Mouse (Mus musculus) midbrain, embryonic 12.5 days (tissue): ENCODE data around the gene Cntfr. TPM values are rescaled to one million over a fixed set of nuclear protein-coding genes. Genes with fewer than 3 reads are reported as not detected.
"Not testable (repeated sequence)": the region's sequence is repeated elsewhere in the genome, so short reads cannot be mapped to it uniquely, and the experiment has no call there.

ENCODE experiments used
- ATAC-seq: fragments of 200-750 bp; cut with Nextera tagmentation; 2 replicates; pipeline ENCODE4 v1.8.0; 2017; ENCODE audit warnings: low read depth, moderate TSS enrichment, moderate library complexity; ENCODE audit not compliant: low FRiP score
- H3K27ac ChIP-seq: fragments of 300-500 bp; sonication (generic); replicated peaks from 2 replicates; pipeline ENCODE4 v1.5.1; 2016; ENCODE audit warnings: mild to moderate bottlenecking
- H3K27me3 ChIP-seq: fragments of 300-500 bp; sonication (generic); 2 replicates; pipeline ENCODE4 v1.6.1; 2016; ENCODE audit warnings: mild to moderate bottlenecking
- H3K36me3 ChIP-seq: fragments of 300-500 bp; sonication (generic); 2 replicates; pipeline ENCODE4 v1.6.1; 2016
- H3K4me1 ChIP-seq: fragments of 300-500 bp; sonication (generic); 2 replicates; pipeline ENCODE4 v1.6.1; 2016
- H3K4me2 ChIP-seq: fragments of 300-500 bp; sonication (generic); replicated peaks from 2 replicates; pipeline ENCODE4 v1.6.1; 2016; ENCODE audit warnings: mild to moderate bottlenecking, moderate library complexity
- H3K4me3 ChIP-seq: fragments of 300-500 bp; sonication (generic); 2 replicates; pipeline ENCODE4 v1.5.1; 2016; ENCODE audit warnings: mild to moderate bottlenecking
- H3K9ac ChIP-seq: fragments of 300-500 bp; sonication (generic); replicated peaks from 2 replicates; pipeline ENCODE4 v1.6.1; 2016; ENCODE audit warnings: mild to moderate bottlenecking, moderate library complexity
- H3K9me3 ChIP-seq: fragments of 300-500 bp; sonication (generic); 2 replicates; pipeline ENCODE4 v1.6.1; 2016; ENCODE audit warnings: mild to moderate bottlenecking
- WGBS: fragments of 180-500 bp; shearing (Covaris S2); methylation state at CpG from one replicate; pipeline ENCODE4 v1.1.7; 2016; 5-methylcytosine and 5-hydroxymethylcytosine counted together
- polyA plus RNA-seq: library from polyadenylated mRNA; unstranded; fragments of >200 nt; fragmentation: Nextera tagmentation; extraction: Ambion mirVana; gene quantifications from 2 replicates; pipeline ENCODE4 v1.2.1, GENCODE M21; 2016

The Cntfr gene
- polyA plus RNA-seq, 1 experiment from 2014 or later = 43.5 TPM

- no peak overlapping the region for H3K9ac ChIP-seq
- no peak overlapping the region for H3K4me3 ChIP-seq
- peak overlapping the region; percentile 46; the same call in 1 of the 2 replicates for H3K27ac ChIP-seq
- peak overlapping the region; percentile 40 for H3K4me2 ChIP-seq
- WGBS = 62% methylated on average over 19 of the region's 19 CpGs
- H3K36me3 ChIP-seq = peaks cover 4% of the 10 kb centered on the region
- peak; percentile 24; the same call in 1 of the 2 replicates for ATAC-seq
- H3K4me1 ChIP-seq = peaks cover 36% of the 10 kb centered on the region
- no peaks in the 10 kb centered on the region for H3K9me3 ChIP-seq
- H3K27me3 ChIP-seq = peaks cover 23% of the 10 kb centered on the region
These were observed 9.2 kb upstream of the Cntfr start for GRCm38 (mm10) chr4:41705922-41706754.

GRCm38 (mm10) chr4:41704651-41705050 lies 7.8 kb upstream of the Cntfr start:
- Histone ChIP-seq H3K4me1 (peaks cover 32% of the 10 kb centered on the region), H3K9me3 (no peaks in the 10 kb centered on the region), H3K27ac (no peak overlapping the region), H3K36me3 (no peaks in the 10 kb centered on the region), H3K4me3 (no peak overlapping the region), H3K4me2 (no peak overlapping the region), H3K9ac (no peak overlapping the region), H3K27me3 (peaks cover 23% of the 10 kb centered on the region)
- WGBS = 5% methylated on average over 5 of the region's 5 CpGs
- no peak for ATAC-seq

- peaks cover 21% of the 10 kb centered on the region for H3K4me1 ChIP-seq
- H3K9me3 ChIP-seq, H3K4me3 ChIP-seq, H3K36me3 ChIP-seq, H3K27ac ChIP-seq, H3K4me2 ChIP-seq, H3K9ac ChIP-seq, ATAC-seq: not testable (repeated sequence)
- WGBS = 74% methylated on average over 2 of the region's 2 CpGs
- peaks cover 25% of the 10 kb centered on the region for H3K27me3 ChIP-seq
These were observed 5.3 kb upstream of the Cntfr start for GRCm38 (mm10) chr4:41702226-41702625.

- H3K27me3 ChIP-seq = peaks cover 17% of the 10 kb centered on the region
- H3K36me3 ChIP-seq, H3K4me3 ChIP-seq, H3K27ac ChIP-seq, H3K9me3 ChIP-seq, H3K9ac ChIP-seq, H3K4me1 ChIP-seq, ATAC-seq, H3K4me2 ChIP-seq: not testable (repeated sequence)
- 90% methylated on average over 2 of the region's 8 CpGs for WGBS
These were observed 3.3 kb upstream of the Cntfr start for GRCm38 (mm10) chr4:41700224-41700623.

GRCm38 (mm10) chr4:41699783-41700182 lies 2.9 kb upstream of the Cntfr start, which contains the start of gene Il11ra1:
Gene Il11ra1 (plus strand): TSS chr4:41699989.
- H3K9me3 ChIP-seq, H3K4me2 ChIP-seq, H3K9ac ChIP-seq, H3K4me3 ChIP-seq, ATAC-seq, H3K36me3 ChIP-seq, H3K27ac ChIP-seq, H3K4me1 ChIP-seq: not testable (repeated sequence)
- H3K27me3 ChIP-seq = peaks cover 14% of the 10 kb centered on the region
- WGBS = 82% methylated on average over 10 of the region's 10 CpGs

GRCm38 (mm10) chr4:41698421-41699016 lies 1.6 kb upstream of the Cntfr start:
- ATAC-seq, H3K27me3 ChIP-seq, H3K27ac ChIP-seq, H3K4me1 ChIP-seq, H3K9ac ChIP-seq, H3K9me3 ChIP-seq, H3K36me3 ChIP-seq, H3K4me3 ChIP-seq: not testable (repeated sequence)
- H3K4me2 ChIP-seq = peak overlapping the region; percentile 26; the same call in 1 of the 2 replicates
- WGBS = 7% methylated on average over 19 of the region's 32 CpGs

- H3K27me3 ChIP-seq, H3K9me3 ChIP-seq, H3K4me1 ChIP-seq, H3K4me2 ChIP-seq, H3K9ac ChIP-seq, H3K27ac ChIP-seq, H3K36me3 ChIP-seq, ATAC-seq, H3K4me3 ChIP-seq: not testable (repeated sequence)
- 6% methylated on average over 14 of the region's 15 CpGs for WGBS
These were observed 437 bp downstream of the Cntfr start for GRCm38 (mm10) chr4:41696452-41696851.

GRCm38 (mm10) chr4:41695800-41696199 lies 1.1 kb downstream of the Cntfr start:
- not testable (repeated sequence) for ATAC-seq, H3K36me3 ChIP-seq, H3K27ac ChIP-seq, H3K9me3 ChIP-seq, H3K4me1 ChIP-seq, H3K9ac ChIP-seq, H3K27me3 ChIP-seq
- Histone ChIP-seq H3K4me2 (peak overlapping the region; percentile 43; the same call in 1 of the 2 replicates), H3K4me3 (peak overlapping the region; percentile 24; the same call in 1 of the 2 replicates)
- 2% methylated on average over 17 of the region's 38 CpGs for WGBS

- 4% methylated on average over 4 of the region's 4 CpGs for WGBS
- not testable (repeated sequence) for ATAC-seq, H3K9me3 ChIP-seq, H3K36me3 ChIP-seq, H3K27me3 ChIP-seq
- Histone ChIP-seq H3K4me1 (peaks cover 14% of the 10 kb centered on the region), H3K4me2 (peak overlapping the region; percentile 47), H3K9ac (0 out of 2 replicates have a peak overlapping the region, but pooled peaks have one; percentile 28), H3K4me3 (peak overlapping the region; percentile 25), H3K27ac (0 out of 2 replicates have a peak overlapping the region, but pooled peaks have one; percentile 56)
These were observed 3.4 kb downstream of the Cntfr start for GRCm38 (mm10) chr4:41693511-41693910.

GRCm38 (mm10) chr4:41690014-41690413 lies 6.9 kb downstream of the Cntfr start:
- H3K9ac ChIP-seq, ATAC-seq, H3K4me3 ChIP-seq, H3K36me3 ChIP-seq, H3K4me2 ChIP-seq, H3K27me3 ChIP-seq, H3K9me3 ChIP-seq, H3K27ac ChIP-seq: not testable (repeated sequence)
- H3K4me1 ChIP-seq = peaks cover 21% of the 10 kb centered on the region
- WGBS = no CpG with 5 or more reads among the region's 4 CpGs

- WGBS = 63% methylated on average over 1 of the region's 1 CpGs
- not testable (repeated sequence) for H3K36me3 ChIP-seq
- H3K27ac ChIP-seq = peak overlapping the region; percentile 54
These were observed 8.3 kb downstream of the Cntfr start for GRCm38 (mm10) chr4:41688562-41688961.

GRCm38 (mm10) chr4:41685882-41686492 lies 10.9 kb downstream of the Cntfr start:
- peaks cover 37% of the 10 kb centered on the region for H3K4me1 ChIP-seq
- peak; percentile 44 for ATAC-seq
- not testable (repeated sequence) for H3K36me3 ChIP-seq

More at GRCm38 (mm10) chr4:41688562-41688961, 8.3 kb downstream of the Cntfr start:
- H3K27me3 ChIP-seq, ATAC-seq, H3K9me3 ChIP-seq, H3K4me2 ChIP-seq, H3K4me3 ChIP-seq, H3K9ac ChIP-seq: not testable (repeated sequence)
- H3K4me1 ChIP-seq = peaks cover 25% of the 10 kb centered on the region

More at GRCm38 (mm10) chr4:41685882-41686492, 10.9 kb downstream of the Cntfr start:
- H3K9me3 ChIP-seq, H3K4me2 ChIP-seq, H3K4me3 ChIP-seq, H3K9ac ChIP-seq, H3K27me3 ChIP-seq: not testable (repeated sequence)
- 6% methylated on average over 10 of the region's 10 CpGs for WGBS
- H3K27ac ChIP-seq = peak overlapping the region; percentile 92
